Mouse (Mus musculus) liver, embryonic 16.5 days (tissue): ENCODE data around the gene Vps37b. TPM values are rescaled to one million over a fixed set of nuclear protein-coding genes. Genes with fewer than 3 reads are reported as not detected.

ENCODE experiments used
- ATAC-seq: fragments of 200-750 bp; cut with Nextera tagmentation; 2 replicates; pipeline ENCODE4 v1.8.0; 2017; ENCODE audit warnings: low read depth, mild to moderate bottlenecking, moderate number of reproducible peaks, moderate library complexity
- H3K27ac ChIP-seq: fragments of 300-500 bp; sonication (generic); 2 replicates; pipeline ENCODE4 v1.5.1; 2014; ENCODE audit warnings: mild to moderate bottlenecking, low read length
- H3K27me3 ChIP-seq: fragments of 300-500 bp; sonication (generic); 2 replicates; pipeline ENCODE4 v1.6.1; 2014; ENCODE audit warnings: low read depth, low read length, mixed read lengths; ENCODE audit not compliant: control insufficient read depth, insufficient read depth
- H3K36me3 ChIP-seq: fragments of 300-500 bp; sonication (generic); 2 replicates; pipeline ENCODE4 v1.6.1; 2014; ENCODE audit warnings: mild to moderate bottlenecking; ENCODE audit not compliant: control insufficient read depth, insufficient read depth
- H3K4me1 ChIP-seq: fragments of 300-500 bp; sonication (generic); 2 replicates; pipeline ENCODE4 v1.6.1; 2014; ENCODE audit warnings: low read depth, low read length, mixed read lengths; ENCODE audit not compliant: control insufficient read depth
- H3K4me2 ChIP-seq: fragments of 300-500 bp; sonication (generic); 2 replicates; pipeline ENCODE4 v1.6.1; 2014; ENCODE audit warnings: low read depth, low read length, mixed read lengths
- H3K4me3 ChIP-seq: fragments of 300-500 bp; sonication (generic); 2 replicates; pipeline ENCODE4 v1.5.1; 2014; ENCODE audit warnings: low read depth, mild to moderate bottlenecking, low read length
- H3K9ac ChIP-seq: fragments of 300-500 bp; sonication (generic); 2 replicates; pipeline ENCODE4 v1.6.1; 2014; ENCODE audit warnings: low read depth, low read length
- H3K9me3 ChIP-seq: fragments of 300-500 bp; sonication (generic); replicated peaks from 2 replicates; pipeline ENCODE4 v1.6.1; 2016; ENCODE audit warnings: low read length; ENCODE audit not compliant: control insufficient read depth
- WGBS: fragments of 180-500 bp; shearing (Covaris S2); extraction: QIAGEN DNeasy Blood & Tissue Kit; methylation state at CpG from one replicate; pipeline ENCODE4 v1.1.7; 2014; ENCODE audit not compliant: insufficient replicate concordance; 5-methylcytosine and 5-hydroxymethylcytosine counted together
- polyA plus RNA-seq: library from polyadenylated mRNA; unstranded; fragments of >200 nt; fragmentation: Nextera tagmentation; extraction: Ambion mirVana; gene quantifications from 2 replicates; pipeline ENCODE4 v1.2.1, GENCODE M21; 2015

The Vps37b gene
- polyA plus RNA-seq, 1 experiment from 2014 or later: 16.3 TPM

- H3K4me1 ChIP-seq: peaks cover 78% of the 10 kb centered on the region
- peak overlapping the region; percentile 8; the same call in 1 of the 2 replicates for H3K27ac ChIP-seq
- no peaks in the 10 kb centered on the region for H3K27me3 ChIP-seq
- WGBS: 23% methylated on average over 10 of the region's 10 CpGs
- ATAC-seq: no peak
- H3K9ac ChIP-seq: no peak overlapping the region
- no peaks in the 10 kb centered on the region for H3K9me3 ChIP-seq
- no peak overlapping the region for H3K4me2 ChIP-seq
- peaks cover 16% of the 10 kb centered on the region for H3K36me3 ChIP-seq
- no peak overlapping the region for H3K4me3 ChIP-seq
Measured at GRCm38 (mm10) chr5:124012885-124013284, 19.2 kb downstream of the Vps37b start.

- Histone ChIP-seq H3K9me3 (no peaks in the 10 kb centered on the region), H3K27ac (peak overlapping the region; percentile 88), H3K9ac (peak overlapping the region; percentile 31), H3K4me2 (peak overlapping the region; percentile 63; the same call in 1 of the 2 replicates), H3K4me3 (no peak overlapping the region), H3K27me3 (no peaks in the 10 kb centered on the region), H3K4me1 (peaks cover 68% of the 10 kb centered on the region), H3K36me3 (peaks cover 25% of the 10 kb centered on the region)
- ATAC-seq: no peak
- WGBS: 20% methylated on average over 8 of the region's 8 CpGs
Measured at GRCm38 (mm10) chr5:124011927-124012326, 20.1 kb downstream of the Vps37b start.

GRCm38 (mm10) chr5:124010910-124011655 lies 21.0 kb downstream of the Vps37b start:
- Histone ChIP-seq H3K27ac (peak overlapping the region; percentile 88), H3K9ac (peak overlapping the region; percentile 31), H3K4me2 (peak overlapping the region; percentile 63), H3K9me3 (no peaks in the 10 kb centered on the region), H3K4me3 (peak overlapping the region; percentile 33), H3K36me3 (peaks cover 30% of the 10 kb centered on the region), H3K4me1 (peaks cover 60% of the 10 kb centered on the region), H3K27me3 (no peaks in the 10 kb centered on the region)
- 15% methylated on average over 19 of the region's 19 CpGs for WGBS
- peak; percentile 77 for ATAC-seq

- H3K4me2 ChIP-seq: peak overlapping the region; percentile 63
- peaks cover 54% of the 10 kb centered on the region for H3K4me1 ChIP-seq
- peak overlapping the region; percentile 33 for H3K4me3 ChIP-seq
- WGBS: 27% methylated on average over 8 of the region's 8 CpGs
- peak; percentile 82 for ATAC-seq
- H3K9me3 ChIP-seq: no peaks in the 10 kb centered on the region
- no peaks in the 10 kb centered on the region for H3K27me3 ChIP-seq
- H3K27ac ChIP-seq: peak overlapping the region; percentile 88
- H3K36me3 ChIP-seq: peaks cover 39% of the 10 kb centered on the region
- H3K9ac ChIP-seq: peak overlapping the region; percentile 42
Measured at GRCm38 (mm10) chr5:124010077-124010476, 22.0 kb downstream of the Vps37b start.

GRCm38 (mm10) chr5:124006891-124007491 lies 25.1 kb downstream of the Vps37b start:
- H3K4me2 ChIP-seq: no peak overlapping the region
- H3K4me3 ChIP-seq: no peak overlapping the region
- peaks cover 26% of the 10 kb centered on the region for H3K4me1 ChIP-seq
- H3K27me3 ChIP-seq: no peaks in the 10 kb centered on the region
- no peaks in the 10 kb centered on the region for H3K9me3 ChIP-seq
- peaks cover 42% of the 10 kb centered on the region for H3K36me3 ChIP-seq
- no peak for ATAC-seq
- WGBS: 86% methylated on average over 17 of the region's 17 CpGs
- H3K27ac ChIP-seq: no peak overlapping the region
- H3K9ac ChIP-seq: no peak overlapping the region

GRCm38 (mm10) chr5:124006082-124006873 lies 25.8 kb downstream of the Vps37b start:
- no peaks in the 10 kb centered on the region for H3K27me3 ChIP-seq
- no peaks in the 10 kb centered on the region for H3K9me3 ChIP-seq
- ATAC-seq: no peak
- no peak overlapping the region for H3K4me2 ChIP-seq
- H3K27ac ChIP-seq: no peak overlapping the region
- no peak overlapping the region for H3K4me3 ChIP-seq
- H3K4me1 ChIP-seq: peaks cover 19% of the 10 kb centered on the region
- peaks cover 42% of the 10 kb centered on the region for H3K36me3 ChIP-seq
- no peak overlapping the region for H3K9ac ChIP-seq
- WGBS: 88% methylated on average over 26 of the region's 26 CpGs

- peaks cover 46% of the 10 kb centered on the region for H3K36me3 ChIP-seq
Measured at GRCm38 (mm10) chr5:124005591-124005990, 26.5 kb downstream of the Vps37b start.

GRCm38 (mm10) chr5:124005151-124005500 lies 26.9 kb downstream of the Vps37b start:
- H3K27ac ChIP-seq: peak overlapping the region; percentile 61
- H3K9ac ChIP-seq: no peak overlapping the region
- ATAC-seq: no peak
- no peaks in the 10 kb centered on the region for H3K9me3 ChIP-seq
- no peaks in the 10 kb centered on the region for H3K27me3 ChIP-seq
- 90% methylated on average over 15 of the region's 15 CpGs for WGBS
- no peak overlapping the region for H3K4me3 ChIP-seq
- H3K4me1 ChIP-seq: peaks cover 11% of the 10 kb centered on the region
- no peak overlapping the region for H3K4me2 ChIP-seq
- peaks cover 50% of the 10 kb centered on the region for H3K36me3 ChIP-seq

More at GRCm38 (mm10) chr5:124005591-124005990, 26.5 kb downstream of the Vps37b start:
- no peak for ATAC-seq
- Histone ChIP-seq H3K27me3 (no peaks in the 10 kb centered on the region), H3K4me1 (peaks cover 16% of the 10 kb centered on the region), H3K4me2 (no peak overlapping the region), H3K4me3 (no peak overlapping the region), H3K27ac (peak overlapping the region; percentile 61; the same call in 1 of the 2 replicates), H3K9me3 (no peaks in the 10 kb centered on the region), H3K9ac (no peak overlapping the region)
- 89% methylated on average over 11 of the region's 11 CpGs for WGBS
